19 mouse cellular contexts compared by ENCODE assay signal in the genomic region with DNA sequence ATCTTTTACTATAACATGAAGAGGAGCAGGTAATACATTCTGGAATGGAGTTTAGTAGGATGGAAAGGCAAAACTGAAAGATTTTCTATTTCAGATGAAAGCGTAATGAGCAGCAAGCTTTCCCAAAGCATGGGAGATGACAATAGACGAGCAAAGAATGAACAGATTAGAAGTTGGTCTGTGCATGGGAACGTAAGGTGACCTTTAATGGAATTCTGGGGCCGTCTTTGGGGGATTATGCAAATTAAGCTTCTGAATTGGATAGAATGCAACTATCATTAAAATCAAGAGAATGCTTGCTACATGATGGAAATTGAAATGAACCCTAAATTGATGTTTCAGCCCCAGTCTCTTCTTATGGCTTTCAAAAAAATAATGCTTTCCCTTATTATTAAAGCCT.
"Had no signal": no experiment of that assay in that cellular context is flagged by ENCODE, and none has a peak within 500 bp of the region (broad histone marks: within the 10 kb centered on the region; RNA-seq: fewer than 3 reads in every experiment).

No protein-coding gene starts in this region.

- H3K9ac ChIP-seq: limb, embryonic 13.5 days; liver, embryonic 12.5 days; liver, embryonic 15.5 days; lung, embryonic 15.5 days; neural tube, embryonic 13.5 days had no signal

- H3K4me3 ChIP-seq: layer of hippocampus, adult 2 months; limb, embryonic 10.5 days; limb, embryonic 13.5 days; liver, embryonic 12.5 days; liver, embryonic 15.5 days; lung, embryonic 15.5 days; myocyte; neural tube, embryonic 13.5 days had no signal

- H3K27me3 ChIP-seq: limb, embryonic 13.5 days; liver, embryonic 12.5 days; liver, embryonic 15.5 days; lung, embryonic 15.5 days; neural tube, embryonic 13.5 days had no signal

- H3K36me3 ChIP-seq: limb, embryonic 10.5 days; limb, embryonic 13.5 days; liver, embryonic 12.5 days; liver, embryonic 15.5 days; lung, embryonic 15.5 days; neural tube, embryonic 13.5 days had no signal

- H3K4me2 ChIP-seq: limb, embryonic 13.5 days; liver, embryonic 12.5 days; liver, embryonic 15.5 days; lung, embryonic 15.5 days; neural tube, embryonic 13.5 days had no signal

- H3K27ac ChIP-seq: kidney, postnatal 0 days; layer of hippocampus, adult 2 months; limb, embryonic 10.5 days; limb, embryonic 13.5 days; liver, embryonic 12.5 days; liver, embryonic 15.5 days; lung, embryonic 15.5 days; neural tube, embryonic 13.5 days had no signal

- ATAC-seq: intestine, postnatal 0 days; liver, embryonic 12.5 days had no signal

- H3K4me1 ChIP-seq: limb, embryonic 10.5 days; limb, embryonic 13.5 days; liver, embryonic 12.5 days; liver, embryonic 15.5 days had no signal

- DNase-seq: kidney, adult 2 months; kidney, postnatal 25 days; layer of hippocampus, adult 9-11 months; liver; lung, adult 18-20 months; lung, postnatal 10 days; lung, postnatal 4 days; thymus, adult 18-20 months; thymus, postnatal 36 days had no signal

- H3K9me3 ChIP-seq: limb, embryonic 10.5 days; limb, embryonic 13.5 days; liver, embryonic 12.5 days; liver, embryonic 15.5 days; lung, embryonic 15.5 days; neural tube, embryonic 13.5 days had no signal
